Mouse (Mus musculus) heart, embryonic 10.5 days (tissue): ENCODE data around the gene Lrrc4c. TPM values are rescaled to one million over a fixed set of nuclear protein-coding genes. Genes with fewer than 3 reads are reported as not detected.

Source experiments
- microRNA-seq: library from miRNA; unstranded; fragments of <30 nt; microRNA quantifications from one replicate; pipeline ENCODE4, GENCODE M21; 2017
- polyA plus RNA-seq: library from polyadenylated mRNA; unstranded; fragments of >200 nt; fragmentation: Nextera tagmentation; extraction: Ambion mirVana; gene quantifications from 2 replicates; pipeline ENCODE4 v1.2.1, GENCODE M21; 2016

The Lrrc4c gene
- polyA plus RNA-seq, 1 experiment from 2014 or later = 0.39 TPM

Small RNAs within 50 kb of the gene (microRNA-seq; reads per million reads assigned to microRNA genes)
- not detected for gene Gm44320
